Mouse (Mus musculus) midbrain, embryonic 15.5 days (tissue): ENCODE measurements around the gene Olfr1029. TPM values are rescaled to one million over a fixed set of nuclear protein-coding genes. Genes with fewer than 3 reads are reported as not detected.
"Not testable (repeated sequence)": the region's sequence is repeated elsewhere in the genome, so short reads cannot be mapped to it uniquely, and the experiment has no call there.

Experiments
- ATAC-seq: fragments of 200-750 bp; cut with Nextera tagmentation; replicated peaks from 2 replicates; pipeline ENCODE4 v1.8.0; 2017; ENCODE audit warnings: moderate TSS enrichment
- H3K27ac ChIP-seq: fragments of 300-500 bp; sonication (generic); 2 replicates; pipeline ENCODE4 v1.5.1; 2015; ENCODE audit warnings: mild to moderate bottlenecking, inconsistent platforms
- H3K27me3 ChIP-seq: fragments of 300-500 bp; sonication (generic); replicated peaks from 2 replicates; pipeline ENCODE4 v1.6.1; 2015; ENCODE audit warnings: inconsistent platforms
- H3K36me3 ChIP-seq: fragments of 300-500 bp; sonication (generic); replicated peaks from 2 replicates; pipeline ENCODE4 v1.6.1; 2015; ENCODE audit warnings: inconsistent platforms
- H3K4me1 ChIP-seq: fragments of 300-500 bp; sonication (generic); 2 replicates; pipeline ENCODE4 v1.6.1; 2015; ENCODE audit warnings: inconsistent platforms
- H3K4me2 ChIP-seq: fragments of 300-500 bp; sonication (generic); 2 replicates; pipeline ENCODE4 v1.6.1; 2015; ENCODE audit warnings: inconsistent platforms, mild to moderate bottlenecking, moderate library complexity
- H3K4me3 ChIP-seq: fragments of 300-500 bp; sonication (generic); 2 replicates; pipeline ENCODE4 v1.5.1; 2015; ENCODE audit warnings: mild to moderate bottlenecking, inconsistent platforms
- H3K9ac ChIP-seq: fragments of 300-500 bp; sonication (generic); 2 replicates; pipeline ENCODE4 v1.6.1; 2015; ENCODE audit warnings: mild to moderate bottlenecking, inconsistent platforms
- H3K9me3 ChIP-seq: fragments of 300-500 bp; sonication (generic); 2 replicates; pipeline ENCODE4 v1.6.1; 2016; ENCODE audit warnings: inconsistent platforms
- WGBS: fragments of 180-500 bp; shearing (Covaris S2); methylation state at CpG from one replicate; pipeline ENCODE4 v1.1.7; 2015; ENCODE audit warnings: mixed read lengths; 5-methylcytosine and 5-hydroxymethylcytosine counted together
- polyA plus RNA-seq: library from polyadenylated mRNA; unstranded; fragments of >200 nt; fragmentation: Nextera tagmentation; extraction: Ambion mirVana; gene quantifications from 2 replicates; pipeline ENCODE4 v1.2.1, GENCODE M21; 2015

Olfr1029 gene
- not detected in 2 replicates for polyA plus RNA-seq

DNA sequence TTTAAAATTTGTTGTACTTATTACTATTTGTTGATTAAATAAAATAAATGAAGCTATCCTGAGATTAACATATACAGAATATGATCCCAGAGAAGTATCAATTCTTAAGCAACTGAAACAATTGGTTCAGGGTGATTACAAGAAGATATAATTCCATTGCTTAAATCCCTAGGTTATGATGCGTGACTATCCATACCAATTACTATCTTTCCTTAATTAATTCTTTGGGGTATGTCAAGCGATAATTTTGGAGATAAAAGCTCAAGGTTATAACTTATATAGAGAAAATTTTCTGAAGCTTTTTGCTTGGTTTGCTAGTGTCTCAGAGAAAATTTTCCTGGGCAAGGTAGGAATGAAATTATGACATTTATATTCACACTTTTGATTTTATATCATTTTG lies at the start of gene Olfr1029:
Olfr1029 (plus strand) TSS at position 301 of the 400 bp plus-strand sequence.
- no peak for ATAC-seq
- Histone ChIP-seq H3K4me3 (no peak within 1 kb of the TSS), H3K9ac (no peak within 1 kb of the TSS), H3K27ac (no peak within 1 kb of the TSS), H3K27me3 (no peaks in the 10 kb centered on the region), H3K36me3 (no peaks in the 10 kb centered on the region), H3K4me2 (no peak within 1 kb of the TSS), H3K4me1 (no peaks in the 10 kb centered on the region), H3K9me3 (no peaks in the 10 kb centered on the region)
- WGBS = 85% methylated on average over 2 of the region's 2 CpGs

GRCm38 (mm10) chr2:85950137-85950536 lies 23.6 kb upstream of the Olfr1029 start, which contains the start of gene Olfr1028:
TSS of gene Olfr1028 (plus strand) at chr2:85950437.
- no peaks in the 10 kb centered on the region for H3K9me3 ChIP-seq
- no peak within 1 kb of the TSS for H3K4me3 ChIP-seq
- no peaks in the 10 kb centered on the region for H3K4me1 ChIP-seq
- no peaks in the 10 kb centered on the region for H3K36me3 ChIP-seq
- ATAC-seq = no peak
- WGBS = 76% methylated on average over 1 of the region's 1 CpGs
- no peak within 1 kb of the TSS for H3K27ac ChIP-seq
- H3K4me2 ChIP-seq = no peak within 1 kb of the TSS
- H3K27me3 ChIP-seq = no peaks in the 10 kb centered on the region
- H3K9ac ChIP-seq = no peak within 1 kb of the TSS

GRCm38 (mm10) chr2:85978976-85979375 lies 5.3 kb downstream of the Olfr1029 start, which contains the start of gene Olfr1030:
TSS of gene Olfr1030 (plus strand) at chr2:85979276.
- Histone ChIP-seq H3K9me3 (no peaks in the 10 kb centered on the region), H3K36me3 (no peaks in the 10 kb centered on the region), H3K4me1 (no peaks in the 10 kb centered on the region), H3K9ac (no peak within 1 kb of the TSS), H3K27ac (no peak within 1 kb of the TSS), H3K4me3 (no peak within 1 kb of the TSS), H3K4me2 (no peak within 1 kb of the TSS), H3K27me3 (no peaks in the 10 kb centered on the region)
- ATAC-seq = no peak
- WGBS = 74% methylated on average over 1 of the region's 1 CpGs

DNA sequence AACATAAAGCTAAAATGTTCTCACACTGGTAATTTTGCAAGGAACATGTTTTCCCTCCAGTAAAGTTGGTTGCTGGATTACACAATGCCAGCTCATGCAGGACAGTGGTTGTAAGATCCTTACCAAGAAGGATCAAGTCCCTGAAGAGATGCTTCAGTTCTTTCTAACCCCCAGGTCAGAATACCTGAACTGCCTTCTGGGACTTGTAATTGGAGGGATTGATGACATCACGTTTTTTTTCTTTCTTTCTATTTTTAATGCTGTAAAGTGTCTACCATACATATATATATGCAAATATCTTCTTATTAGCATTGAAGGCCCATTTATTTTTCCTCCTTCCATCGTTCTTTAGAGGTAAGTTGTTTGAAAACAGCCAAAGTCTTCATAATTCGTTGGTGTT lies 16.3 kb downstream of the Olfr1029 start, which contains the start of gene Olfr1031:
Olfr1031 (plus strand) TSS at position 301 of the 400 bp plus-strand sequence.
- H3K27me3 ChIP-seq = no peaks in the 10 kb centered on the region
- H3K4me3 ChIP-seq = no peak within 1 kb of the TSS
- H3K27ac ChIP-seq = no peak within 1 kb of the TSS
- no peaks in the 10 kb centered on the region for H3K9me3 ChIP-seq
- no peaks in the 10 kb centered on the region for H3K4me1 ChIP-seq
- H3K9ac ChIP-seq = no peak within 1 kb of the TSS
- ATAC-seq = no peak
- WGBS = 65% methylated on average over 3 of the region's 3 CpGs
- H3K4me2 ChIP-seq = no peak within 1 kb of the TSS
- no peaks in the 10 kb centered on the region for H3K36me3 ChIP-seq

DNA sequence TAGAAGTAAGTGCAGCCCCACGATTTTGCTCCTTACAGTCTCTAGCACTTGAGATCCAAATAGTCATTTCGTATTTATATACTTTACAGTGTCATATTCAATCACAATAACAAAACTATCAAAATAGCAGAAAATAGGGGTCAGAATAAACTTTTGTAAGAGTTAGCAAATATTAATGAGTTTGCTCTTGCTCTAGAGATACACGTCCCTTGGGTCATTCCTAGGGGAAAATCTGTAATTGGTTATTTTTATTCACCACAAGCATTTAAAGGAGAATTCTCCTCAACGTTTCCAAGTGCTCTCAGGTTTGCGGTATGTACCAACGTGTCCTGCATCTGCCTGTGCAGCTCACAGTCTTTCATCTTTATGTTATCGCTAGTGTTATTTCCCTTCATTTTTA lies 31.5 kb downstream of the Olfr1029 start, which contains the start of gene Olfr1032:
Olfr1032 (plus strand) TSS at position 301 of the 400 bp plus-strand sequence.
- H3K27me3 ChIP-seq = no peaks in the 10 kb centered on the region
- H3K36me3 ChIP-seq = no peaks in the 10 kb centered on the region
- H3K9ac ChIP-seq = no peak within 1 kb of the TSS
- no peak within 1 kb of the TSS for H3K4me3 ChIP-seq
- H3K27ac ChIP-seq = no peak within 1 kb of the TSS
- WGBS = 86% methylated on average over 7 of the region's 7 CpGs
- H3K4me1 ChIP-seq = no peaks in the 10 kb centered on the region
- no peak for ATAC-seq
- no peak within 1 kb of the TSS for H3K4me2 ChIP-seq
- no peaks in the 10 kb centered on the region for H3K9me3 ChIP-seq

- not testable (repeated sequence) for ATAC-seq, H3K36me3 ChIP-seq, H3K27ac ChIP-seq, H3K4me1 ChIP-seq, H3K9me3 ChIP-seq, H3K27me3 ChIP-seq
- H3K9ac ChIP-seq = 0 out of 2 replicates have a peak within 1 kb of the TSS, but pooled peaks have one; percentile 14
- 8% methylated on average over 11 of the region's 11 CpGs for WGBS
- H3K4me3 ChIP-seq = peak within 1 kb of the TSS; percentile 36
- peak within 1 kb of the TSS; percentile 47 for H3K4me2 ChIP-seq
Measured at GRCm38 (mm10) chr2:86020406-86020805, 46.7 kb downstream of the Olfr1029 start, which contains the start of gene Olfr1033. TSS of gene Olfr1033 (plus strand) at chr2:86020633.

GRCm38 (mm10) chr2:86021518-86021917 lies 47.8 kb downstream of the Olfr1029 start:
- H3K36me3 ChIP-seq, H3K4me2 ChIP-seq, ATAC-seq, H3K4me1 ChIP-seq, H3K27me3 ChIP-seq, H3K27ac ChIP-seq, H3K4me3 ChIP-seq, H3K9me3 ChIP-seq, H3K9ac ChIP-seq: not testable (repeated sequence)
- WGBS = 78% methylated on average over 5 of the region's 9 CpGs

Other genes starting within 250 kb of the Olfr1029 start
- gene Olfr1012, start 211.1 kb upstream of the Olfr1029 start, polyA plus RNA-seq = not detected in 2 replicates
- not detected in 2 replicates for gene Olfr1013, start 206.8 kb upstream of the Olfr1029 start, polyA plus RNA-seq
- gene Olfr1014, start 201.2 kb upstream of the Olfr1029 start, polyA plus RNA-seq = not detected in 2 replicates
- gene Olfr1015, start 191.9 kb upstream of the Olfr1029 start, polyA plus RNA-seq = not detected in 2 replicates
- not detected in 2 replicates for gene Olfr1016, start 171.4 kb upstream of the Olfr1029 start, polyA plus RNA-seq
- gene Olfr1018, start 155.4 kb upstream of the Olfr1029 start, polyA plus RNA-seq = not detected in 2 replicates
- gene Olfr1019, start 128.4 kb upstream of the Olfr1029 start, polyA plus RNA-seq = not detected in 2 replicates
- not detected in 2 replicates for gene Olfr1020, start 126.9 kb upstream of the Olfr1029 start, polyA plus RNA-seq
- not detected in 2 replicates for gene Olfr1022, start 105.3 kb upstream of the Olfr1029 start, polyA plus RNA-seq
- not detected in 2 replicates for gene Olfr1023, start 88.3 kb upstream of the Olfr1029 start, polyA plus RNA-seq
- gene Olfr1024, start 68.8 kb upstream of the Olfr1029 start, polyA plus RNA-seq = not detected in 2 replicates
- not detected in 2 replicates for gene Olfr1025-ps1, start 58.7 kb upstream of the Olfr1029 start, polyA plus RNA-seq
- not detected in 2 replicates for gene Olfr1026, start 52.3 kb upstream of the Olfr1029 start, polyA plus RNA-seq
- not detected in 2 replicates for gene Olfr1028, start 23.5 kb upstream of the Olfr1029 start, polyA plus RNA-seq
- gene Olfr1030, start 5.4 kb downstream of the Olfr1029 start, polyA plus RNA-seq = not detected in 2 replicates
- gene Olfr1031, start 16.4 kb downstream of the Olfr1029 start, polyA plus RNA-seq = not detected in 2 replicates
- gene Olfr1032, start 31.6 kb downstream of the Olfr1029 start, polyA plus RNA-seq = not detected in 2 replicates
- gene Olfr1033, start 46.7 kb downstream of the Olfr1029 start, polyA plus RNA-seq = not detected in 2 replicates
- not detected in 2 replicates for gene Olfr1034, start 72.0 kb downstream of the Olfr1029 start, polyA plus RNA-seq
- gene Olfr1036, start 100.1 kb downstream of the Olfr1029 start, polyA plus RNA-seq = not detected in 2 replicates
- not detected in 2 replicates for gene Olfr1037, start 113.5 kb downstream of the Olfr1029 start, polyA plus RNA-seq
- not detected in 2 replicates for gene Olfr1039, start 162.0 kb downstream of the Olfr1029 start, polyA plus RNA-seq
- gene Olfr1040, start 172.8 kb downstream of the Olfr1029 start, polyA plus RNA-seq = not detected in 2 replicates
- not detected in 2 replicates for gene Olfr1042, start 187.9 kb downstream of the Olfr1029 start, polyA plus RNA-seq
- not detected in 2 replicates for gene Olfr1043, start 193.6 kb downstream of the Olfr1029 start, polyA plus RNA-seq
- not detected in 2 replicates for gene Olfr1044, start 203.9 kb downstream of the Olfr1029 start, polyA plus RNA-seq
- not detected in 2 replicates for gene Olfr52, start 211.8 kb downstream of the Olfr1029 start, polyA plus RNA-seq
- not detected in 2 replicates for gene Olfr1045, start 229.1 kb downstream of the Olfr1029 start, polyA plus RNA-seq
- gene Olfr1046, start 245.4 kb downstream of the Olfr1029 start, polyA plus RNA-seq = not detected in 2 replicates